Mouse (Mus musculus) lung, embryonic 16.5 days (tissue): ENCODE data around the gene Slc38a6. TPM values are rescaled to one million over a fixed set of nuclear protein-coding genes. Genes with fewer than 3 reads are reported as not detected.

Experiments
- ATAC-seq: fragments of 200-750 bp; cut with Nextera tagmentation; 2 replicates; pipeline ENCODE4 v1.8.0; 2017; ENCODE audit warnings: low read depth, mild to moderate bottlenecking, moderate library complexity
- H3K27ac ChIP-seq: fragments of 300-500 bp; sonication (generic); 2 replicates; pipeline ENCODE4 v1.5.1; 2014; ENCODE audit warnings: mild to moderate bottlenecking, control low read depth, low read length
- H3K27me3 ChIP-seq: fragments of 300-500 bp; sonication (generic); 2 replicates; pipeline ENCODE4 v1.6.1; 2014; ENCODE audit warnings: low read depth, low read length, mixed read lengths; ENCODE audit not compliant: control insufficient read depth, insufficient read depth
- H3K36me3 ChIP-seq: fragments of 300-500 bp; sonication (generic); 2 replicates; pipeline ENCODE4 v1.6.1; 2014; ENCODE audit warnings: low read length; ENCODE audit not compliant: control insufficient read depth, insufficient read depth
- H3K4me1 ChIP-seq: fragments of 300-500 bp; sonication (generic); replicated peaks from 2 replicates; pipeline ENCODE4 v1.6.1; 2014; ENCODE audit warnings: low read length, mixed read lengths; ENCODE audit not compliant: control insufficient read depth, insufficient read depth
- H3K4me2 ChIP-seq: fragments of 300-500 bp; sonication (generic); 2 replicates; pipeline ENCODE4 v1.6.1; 2014; ENCODE audit warnings: low read depth, low read length, control low read depth
- H3K4me3 ChIP-seq: fragments of 300-500 bp; sonication (generic); 2 replicates; pipeline ENCODE4 v1.5.1; 2014; ENCODE audit warnings: mild to moderate bottlenecking, low read length, control low read depth
- H3K9ac ChIP-seq: fragments of 300-500 bp; sonication (generic); 2 replicates; pipeline ENCODE4 v1.6.1; 2014; ENCODE audit warnings: low read length, control low read depth
- H3K9me3 ChIP-seq: fragments of 300-500 bp; sonication (generic); 2 replicates; pipeline ENCODE4 v1.6.1; 2016; ENCODE audit warnings: low read length; ENCODE audit not compliant: control insufficient read depth
- WGBS: fragments of 180-500 bp; shearing (Covaris S2); extraction: QIAGEN DNeasy Blood & Tissue Kit; methylation state at CpG from one replicate; pipeline ENCODE4 v1.1.7; 2014; 5-methylcytosine and 5-hydroxymethylcytosine counted together
- polyA plus RNA-seq: library from polyadenylated mRNA; unstranded; fragments of >200 nt; fragmentation: Nextera tagmentation; extraction: Ambion mirVana; gene quantifications from 2 replicates; pipeline ENCODE4 v1.2.1, GENCODE M21; 2015

Gene Slc38a6
- polyA plus RNA-seq, 1 experiment from 2014 or later, result 8.9 TPM

GRCm38 (mm10) chr12:73357736-73358135 is 71.2 kb downstream of the Slc38a6 start:
- Histone ChIP-seq H3K9me3 (no peaks in the 10 kb centered on the region), H3K27me3 (no peaks in the 10 kb centered on the region), H3K4me2 (no peak overlapping the region), H3K36me3 (no peaks in the 10 kb centered on the region), H3K4me1 (no peaks in the 10 kb centered on the region), H3K9ac (no peak overlapping the region), H3K4me3 (no peak overlapping the region), H3K27ac (no peak overlapping the region)
- ATAC-seq, result no peak
- 86% methylated on average over 3 of the region's 3 CpGs for WGBS

GRCm38 (mm10) chr12:73358640-73359039 is 72.1 kb downstream of the Slc38a6 start:
- Histone ChIP-seq H3K4me1 (no peaks in the 10 kb centered on the region), H3K27me3 (no peaks in the 10 kb centered on the region), H3K4me3 (no peak overlapping the region), H3K27ac (no peak overlapping the region), H3K36me3 (no peaks in the 10 kb centered on the region), H3K9me3 (no peaks in the 10 kb centered on the region), H3K9ac (no peak overlapping the region), H3K4me2 (no peak overlapping the region)
- ATAC-seq, result no peak
- WGBS, result 51% methylated on average over 2 of the region's 2 CpGs

GRCm38 (mm10) chr12:73359520-73359919 is 72.9 kb downstream of the Slc38a6 start:
- Histone ChIP-seq H3K36me3 (no peaks in the 10 kb centered on the region), H3K27me3 (no peaks in the 10 kb centered on the region), H3K9me3 (no peaks in the 10 kb centered on the region), H3K4me2 (no peak overlapping the region), H3K27ac (no peak overlapping the region), H3K4me1 (no peaks in the 10 kb centered on the region), H3K9ac (no peak overlapping the region), H3K4me3 (no peak overlapping the region)
- WGBS, result 71% methylated on average over 4 of the region's 4 CpGs
- no peak for ATAC-seq

- no peak for ATAC-seq
- no peaks in the 10 kb centered on the region for H3K9me3 ChIP-seq
- 80% methylated on average over 11 of the region's 11 CpGs for WGBS
Observed at GRCm38 (mm10) chr12:73361201-73361600, 74.6 kb downstream of the Slc38a6 start.

GRCm38 (mm10) chr12:73363401-73363800 is 76.8 kb downstream of the Slc38a6 start:
- Histone ChIP-seq H3K4me1 (no peaks in the 10 kb centered on the region), H3K9ac (no peak overlapping the region), H3K4me2 (no peak overlapping the region), H3K4me3 (no peak overlapping the region), H3K27me3 (no peaks in the 10 kb centered on the region), H3K27ac (no peak overlapping the region), H3K36me3 (no peaks in the 10 kb centered on the region), H3K9me3 (no peaks in the 10 kb centered on the region)
- WGBS, result 73% methylated on average over 6 of the region's 6 CpGs
- ATAC-seq, result no peak

More at GRCm38 (mm10) chr12:73361201-73361600, 74.6 kb downstream of the Slc38a6 start:
- H3K36me3 ChIP-seq, result no peaks in the 10 kb centered on the region
- H3K4me3 ChIP-seq, result no peak overlapping the region
- no peak overlapping the region for H3K27ac ChIP-seq
- H3K9ac ChIP-seq, result no peak overlapping the region
- no peaks in the 10 kb centered on the region for H3K4me1 ChIP-seq
- H3K4me2 ChIP-seq, result no peak overlapping the region
- no peaks in the 10 kb centered on the region for H3K27me3 ChIP-seq

GRCm38 (mm10) chr12:73363956-73364355 is 77.4 kb downstream of the Slc38a6 start:
- Histone ChIP-seq H3K27ac (no peak overlapping the region), H3K9ac (no peak overlapping the region), H3K4me3 (no peak overlapping the region), H3K4me2 (no peak overlapping the region), H3K9me3 (no peaks in the 10 kb centered on the region), H3K27me3 (no peaks in the 10 kb centered on the region), H3K36me3 (no peaks in the 10 kb centered on the region), H3K4me1 (no peaks in the 10 kb centered on the region)
- ATAC-seq, result no peak
- WGBS, result 89% methylated on average over 3 of the region's 3 CpGs

- Histone ChIP-seq H3K9ac (no peak overlapping the region), H3K27ac (no peak overlapping the region), H3K36me3 (no peaks in the 10 kb centered on the region), H3K4me3 (no peak overlapping the region), H3K27me3 (no peaks in the 10 kb centered on the region), H3K4me2 (no peak overlapping the region), H3K4me1 (no peaks in the 10 kb centered on the region), H3K9me3 (no peaks in the 10 kb centered on the region)
- WGBS, result 84% methylated on average over 7 of the region's 7 CpGs
- no peak for ATAC-seq
Observed at GRCm38 (mm10) chr12:73366581-73366980, 80.0 kb downstream of the Slc38a6 start.

- Histone ChIP-seq H3K4me1 (no peaks in the 10 kb centered on the region), H3K4me2 (no peak overlapping the region), H3K9me3 (no peaks in the 10 kb centered on the region), H3K36me3 (no peaks in the 10 kb centered on the region), H3K9ac (no peak overlapping the region), H3K27ac (no peak overlapping the region), H3K4me3 (no peak overlapping the region), H3K27me3 (no peaks in the 10 kb centered on the region)
- ATAC-seq, result peak; percentile 48; the same call in 1 of the 2 replicates
- 30% methylated on average over 20 of the region's 20 CpGs for WGBS
Observed at GRCm38 (mm10) chr12:73367460-73368079, 81.0 kb downstream of the Slc38a6 start.

- H3K27ac ChIP-seq, result no peak overlapping the region
- H3K9ac ChIP-seq, result no peak overlapping the region
- H3K4me3 ChIP-seq, result no peak overlapping the region
- H3K9me3 ChIP-seq, result no peaks in the 10 kb centered on the region
- H3K4me2 ChIP-seq, result no peak overlapping the region
- no peaks in the 10 kb centered on the region for H3K36me3 ChIP-seq
- WGBS, result 46% methylated on average over 7 of the region's 7 CpGs
- ATAC-seq, result peak; percentile 88
- H3K27me3 ChIP-seq, result no peaks in the 10 kb centered on the region
- H3K4me1 ChIP-seq, result no peaks in the 10 kb centered on the region
Observed at GRCm38 (mm10) chr12:73368868-73369608, 82.5 kb downstream of the Slc38a6 start.
